Mouse (Mus musculus): ENCODE measurements around the gene Igf2bp3. TPM values are rescaled to one million over a fixed set of nuclear protein-coding genes. Genes with fewer than 3 reads are reported as not detected.

Igf2bp3 gene
- total and polyA plus RNA-seq, 3 experiments = 18.4 to 35.6 (median 22.0) TPM

DNA sequence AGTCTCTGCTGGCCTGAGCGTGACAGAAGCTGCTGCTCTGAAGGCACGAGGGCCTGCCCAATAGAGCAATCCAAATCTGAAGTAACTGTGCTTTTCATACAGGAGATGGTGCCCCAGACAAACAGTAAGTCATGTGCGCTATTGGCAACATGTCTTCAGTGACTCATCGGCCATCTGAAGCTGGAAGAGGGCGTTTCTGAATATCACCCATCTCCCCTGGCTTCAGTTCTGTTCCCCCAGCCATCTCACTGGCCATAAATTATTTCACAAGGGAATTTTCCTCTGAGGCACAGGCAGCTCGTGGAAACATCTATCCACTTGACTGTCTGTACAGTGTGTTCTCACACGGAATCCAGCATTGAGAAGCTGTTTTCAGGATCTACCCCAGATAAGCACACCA, 118.3 kb downstream of the Igf2bp3 start:
- dilution Hi-C loops (cut with MboI; ENCODE audit: extremely low pct_ligation_motif_present, extremely low pct_unique_long_range_greater_than_20kb, low sequenced_read_pairs) (no loop called here), in situ Hi-C loops (cut with MboI; ENCODE audit: low pct_ligation_motif_present, low pct_unique_long_range_greater_than_20kb, low sequenced_read_pairs) (no loop called here)
- TF ChIP-seq ZC3H11A (IDR thresholded peaks at IDR 0.05; ENCODE audit: low read depth, low read length) (no peak), HCFC1 (IDR thresholded peaks at IDR 0.05; ENCODE audit: low read depth, low read length) (no peak)
- Histone ChIP-seq H3K36me3 (replicated peaks in 1 of 2; ENCODE audit: control insufficient read depth in 1 of 2, insufficient read depth in 1 of 2, low read length in 1 of 2) (peaks cover 37 to 89% of the 10 kb centered on the region in 2 experiments), H3K9me3 (replicated peaks; ENCODE audit: low read length) (no peaks in the 10 kb centered on the region), H3K4me1 (ENCODE audit: control insufficient read depth in 1 of 2, insufficient read depth in 2 of 2) (peaks cover 0 to 4% of the 10 kb centered on the region in 2 experiments; a peak in 1 of 4 replicates), H3K27ac (ENCODE audit: insufficient read depth, low read depth) (no peak overlapping the region), H3K79me2 (replicated peaks; ENCODE audit: control insufficient read depth, extremely low read depth, insufficient read depth, poor library complexity, severe bottlenecking) (no peaks in the 10 kb centered on the region), H3K27me3 (replicated peaks) (no peaks in the 10 kb centered on the region), H3K4me2 (ENCODE audit: insufficient read depth, low read depth, poor library complexity, severe bottlenecking) (no peak overlapping the region), H3K9ac (ENCODE audit: insufficient read depth, low read depth) (no peak overlapping the region), H3K4me3 (replicated peaks in 1 of 3; ENCODE audit: low read depth in 2 of 3, low read length in 2 of 3, poor library complexity in 1 of 3) (no peak overlapping the region)
- no peak for DNase-seq (ENCODE audit: extremely low read depth)

DNA sequence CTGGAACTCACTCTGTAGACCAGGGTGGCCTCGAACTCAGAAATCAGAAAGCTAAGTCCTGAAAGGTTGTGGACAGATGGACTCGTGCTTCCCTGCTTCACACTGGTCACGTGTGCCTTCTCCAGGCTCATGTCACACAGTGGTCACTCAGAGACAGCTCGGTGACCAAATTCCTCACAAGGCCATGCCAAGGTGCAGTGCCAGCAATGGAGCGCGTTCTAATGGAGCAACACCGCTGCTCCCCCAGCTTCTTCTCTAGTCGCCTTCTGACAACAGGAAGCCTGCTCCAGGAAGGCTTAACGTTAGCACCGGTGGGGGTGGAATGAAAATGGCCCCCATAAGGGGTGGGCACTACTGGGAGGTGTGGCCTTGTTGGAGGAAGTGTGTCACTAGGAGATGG, 119.8 kb downstream of the Igf2bp3 start:
- Histone ChIP-seq H3K27ac (ENCODE audit: insufficient read depth, low read depth) (no peak overlapping the region), H3K4me3 (replicated peaks in 1 of 3; ENCODE audit: low read depth in 2 of 3, low read length in 2 of 3, poor library complexity in 1 of 3) (no peak overlapping the region), H3K4me2 (ENCODE audit: insufficient read depth, low read depth, poor library complexity, severe bottlenecking) (no peak overlapping the region), H3K27me3 (replicated peaks) (no peaks in the 10 kb centered on the region), H3K4me1 (ENCODE audit: control insufficient read depth in 1 of 2, insufficient read depth in 2 of 2) (peaks cover 0 to 4% of the 10 kb centered on the region in 2 experiments; a peak in 1 of 4 replicates), H3K9me3 (replicated peaks; ENCODE audit: low read length) (no peaks in the 10 kb centered on the region), H3K9ac (ENCODE audit: insufficient read depth, low read depth) (no peak overlapping the region), H3K36me3 (replicated peaks in 1 of 2; ENCODE audit: control insufficient read depth in 1 of 2, insufficient read depth in 1 of 2, low read length in 1 of 2) (peaks cover 49 to 90% of the 10 kb centered on the region in 2 experiments), H3K79me2 (replicated peaks; ENCODE audit: control insufficient read depth, extremely low read depth, insufficient read depth, poor library complexity, severe bottlenecking) (no peaks in the 10 kb centered on the region)
- TF ChIP-seq ZMIZ1 (IDR thresholded peaks at IDR 0.05; ENCODE audit: low read depth, low read length) (no peak), ZC3H11A (IDR thresholded peaks at IDR 0.05; ENCODE audit: low read depth, low read length) (no peak), MAFK (IDR thresholded peaks at IDR 0.05; ENCODE audit: insufficient replicate concordance, low read length) (no peak), ZKSCAN1 (IDR thresholded peaks at IDR 0.05; ENCODE audit: borderline replicate concordance, low read depth, low read length) (no peak), E2F4 (IDR thresholded peaks at IDR 0.05; ENCODE audit: insufficient replicate concordance, low read depth, low read length) (no peak), ZNF384 (IDR thresholded peaks at IDR 0.05; ENCODE audit: low read depth, low read length) (no peak), NELFE (IDR thresholded peaks at IDR 0.05; ENCODE audit: low read depth, low read length) (no peak)
- dilution Hi-C loops (cut with MboI; ENCODE audit: extremely low pct_ligation_motif_present, extremely low pct_unique_long_range_greater_than_20kb, low sequenced_read_pairs) (no loop called here), in situ Hi-C loops (cut with MboI; ENCODE audit: low pct_ligation_motif_present, low pct_unique_long_range_greater_than_20kb, low sequenced_read_pairs) (no loop called here)
- no peak for DNase-seq (ENCODE audit: extremely low read depth)

DNA sequence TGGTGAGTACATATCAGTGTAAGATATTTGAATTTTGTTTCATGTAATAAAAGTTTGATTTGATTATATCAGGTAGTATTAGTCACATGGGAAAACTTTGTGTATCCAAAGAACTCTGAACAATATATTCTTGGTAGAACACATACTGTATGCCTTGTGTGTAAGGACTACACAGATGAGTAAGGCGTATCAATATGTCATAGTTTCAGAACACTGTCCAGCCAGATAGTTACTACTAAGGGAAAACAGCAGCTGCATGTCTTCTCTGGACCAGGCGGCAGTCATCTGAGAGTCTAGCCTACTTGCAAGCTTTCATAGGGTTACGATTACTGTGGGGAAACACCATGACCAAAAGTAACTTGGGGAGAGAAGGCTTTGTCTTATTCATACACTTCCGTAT, 131.7 kb downstream of the Igf2bp3 start:
- H3K4me2 ChIP-seq (ENCODE audit: insufficient read depth, low read depth, poor library complexity, severe bottlenecking) = no peak overlapping the region
- peaks cover 17% of the 10 kb centered on the region for H3K79me2 ChIP-seq (replicated peaks; ENCODE audit: control insufficient read depth, extremely low read depth, insufficient read depth, poor library complexity, severe bottlenecking)
- no peak overlapping the region for H3K4me3 ChIP-seq (replicated peaks in 1 of 3; ENCODE audit: low read depth in 2 of 3, low read length in 2 of 3, poor library complexity in 1 of 3)
- H3K4me1 ChIP-seq (ENCODE audit: control insufficient read depth in 1 of 2, insufficient read depth in 2 of 2) = peaks cover 0 to 5% of the 10 kb centered on the region in 2 experiments; a peak in 1 of 4 replicates
- dilution Hi-C loops (cut with MboI; ENCODE audit: extremely low pct_ligation_motif_present, extremely low pct_unique_long_range_greater_than_20kb, low sequenced_read_pairs) (no loop called here), in situ Hi-C loops (cut with MboI; ENCODE audit: low pct_ligation_motif_present, low pct_unique_long_range_greater_than_20kb, low sequenced_read_pairs) (no loop called here)
- DNase-seq (ENCODE audit: extremely low read depth) = peak; percentile 31
- H3K27ac ChIP-seq (ENCODE audit: insufficient read depth, low read depth) = no peak overlapping the region; the same call in 1 of the 2 replicates
- H3K9me3 ChIP-seq (replicated peaks; ENCODE audit: low read length) = no peaks in the 10 kb centered on the region
- TF ChIP-seq ETS1 (conservative IDR thresholded peaks at IDR 0.05; ENCODE audit: low read depth, low read length) (peak; percentile 49), ELF1 (IDR thresholded peaks at IDR 0.05; ENCODE audit: low read depth, low read length) (peak; percentile 14; the same call in 1 of the 2 replicates), JUN (IDR thresholded peaks at IDR 0.05; ENCODE audit: insufficient read depth, low read depth, low read length) (peak; percentile 67), IRF4 (IDR thresholded peaks at IDR 0.05; ENCODE audit: low read depth, low read length) (peak; percentile 81), KAT2A (IDR thresholded peaks at IDR 0.05; ENCODE audit: insufficient replicate concordance, low read length) (no peak), MXI1 (IDR thresholded peaks at IDR 0.05; ENCODE audit: low read depth, low read length) (peak; percentile 30; the same call in 1 of the 2 replicates), JUND (conservative IDR thresholded peaks at IDR 0.05; ENCODE audit: low read depth, low read length) (peak; percentile 86), MYC (IDR thresholded peaks at IDR 0.05; ENCODE audit: low read depth, low read length) (no peak), EP300 (IDR thresholded peaks at IDR 0.05; ENCODE audit: low read length) (peak; percentile 77)
- H3K27me3 ChIP-seq (replicated peaks) = no peaks in the 10 kb centered on the region
- no peak overlapping the region for H3K9ac ChIP-seq (ENCODE audit: insufficient read depth, low read depth)
- H3K36me3 ChIP-seq (replicated peaks in 1 of 2; ENCODE audit: control insufficient read depth in 1 of 2, insufficient read depth in 1 of 2, low read length in 1 of 2) = peaks cover 51 to 75% of the 10 kb centered on the region in 2 experiments
